Mouse (Mus musculus): ENCODE measurements around the gene Foxs1. TPM values are rescaled to one million over a fixed set of nuclear protein-coding genes. Genes with fewer than 3 reads are reported as not detected.

Foxs1 gene
- polyA plus RNA-seq, 1 experiment from 2014 or later, result 2.0 TPM

- H3K36me3 ChIP-seq, result peaks cover 86% of the 10 kb centered on the region
- no peaks in the 10 kb centered on the region for H3K4me1 ChIP-seq
- no peak overlapping the region for H3K9ac ChIP-seq
- H3K27me3 ChIP-seq (replicated peaks), result no peaks in the 10 kb centered on the region
- ATAC-seq (ENCODE audit: low FRiP score, low read depth), result no peak
- WGBS, result 93% methylated on average over 5 of the region's 5 CpGs
- no peaks in the 10 kb centered on the region for H3K9me3 ChIP-seq
- H3K4me2 ChIP-seq (replicated peaks), result no peak overlapping the region
- no peak overlapping the region for H3K4me3 ChIP-seq
- no peak overlapping the region for H3K27ac ChIP-seq
These were observed 44.2 kb downstream of the Foxs1 start for GRCm38 (mm10) chr2:152888774-152889173.

DNA sequence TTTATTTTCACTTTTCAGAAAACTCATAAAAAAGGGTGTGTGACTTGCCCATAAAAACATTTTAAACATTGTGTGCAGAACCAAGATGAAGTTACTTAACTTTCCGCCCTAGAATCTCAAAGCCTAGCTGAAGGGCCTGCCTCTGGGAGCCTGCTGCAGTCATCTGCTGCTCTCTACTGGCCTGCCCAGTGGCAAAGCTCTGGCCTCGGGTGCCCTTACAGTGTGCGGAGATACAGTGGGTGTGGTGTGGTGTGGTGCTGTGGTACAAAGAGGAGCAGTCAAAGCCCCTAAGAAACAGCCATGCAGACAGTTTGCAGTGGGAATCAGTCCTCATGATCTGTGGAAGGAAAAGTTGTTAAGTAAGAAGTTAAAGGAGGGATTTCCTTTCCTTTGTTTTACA is 45.8 kb downstream of the Foxs1 start:
- peaks cover 78% of the 10 kb centered on the region for H3K36me3 ChIP-seq
- no peak for ATAC-seq (ENCODE audit: low FRiP score, low read depth)
- H3K9ac ChIP-seq, result no peak overlapping the region
- no peak overlapping the region for H3K4me2 ChIP-seq (replicated peaks)
- H3K27me3 ChIP-seq (replicated peaks), result no peaks in the 10 kb centered on the region
- 90% methylated on average over 3 of the region's 3 CpGs for WGBS
- H3K4me1 ChIP-seq, result no peaks in the 10 kb centered on the region
- H3K27ac ChIP-seq, result no peak overlapping the region
- no peaks in the 10 kb centered on the region for H3K9me3 ChIP-seq
- no peak overlapping the region for H3K4me3 ChIP-seq

DNA sequence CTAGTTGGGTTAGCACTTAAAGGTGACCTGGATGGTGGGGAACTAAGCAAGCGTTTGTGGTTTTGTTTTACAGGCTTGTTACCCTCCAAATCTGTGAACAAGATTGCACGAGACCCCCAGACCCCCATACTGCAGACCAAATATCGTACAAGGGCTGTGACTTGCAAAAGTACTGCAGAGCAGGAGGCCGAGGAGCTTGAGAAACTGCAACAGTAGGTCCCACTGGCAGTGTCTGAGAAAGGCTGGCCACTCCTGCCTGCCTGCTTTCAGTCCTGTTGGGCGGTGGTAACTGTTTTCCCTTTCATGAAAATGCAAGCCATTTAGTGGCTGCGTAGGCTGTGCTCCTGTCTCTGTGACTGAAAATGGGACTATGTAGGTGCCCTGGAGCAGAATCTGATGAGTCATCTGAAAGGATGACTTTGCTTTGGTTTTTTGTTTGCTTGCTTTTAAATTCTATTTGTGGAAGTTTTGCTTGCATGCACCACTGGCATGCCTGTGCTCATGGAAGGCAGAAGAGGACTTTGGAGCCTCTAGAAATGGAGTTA is 48.8 kb downstream of the Foxs1 start:
- H3K36me3 ChIP-seq, result peaks cover 76% of the 10 kb centered on the region
- 93% methylated on average over 6 of the region's 6 CpGs for WGBS

More for the DNA sequence above, 48.8 kb downstream of the Foxs1 start:
- Histone ChIP-seq H3K27ac (no peak overlapping the region), H3K4me2 (replicated peaks) (no peak overlapping the region), H3K4me1 (no peaks in the 10 kb centered on the region), H3K9me3 (no peaks in the 10 kb centered on the region), H3K27me3 (replicated peaks) (no peaks in the 10 kb centered on the region), H3K4me3 (no peak overlapping the region), H3K9ac (no peak overlapping the region)
- no peak for ATAC-seq (ENCODE audit: low FRiP score, low read depth)

Other genes with a start within 250 kb of the Foxs1 start
- 42.8 and 47.7 TPM in 2 replicates for gene Mcts2, start 246.2 kb downstream of the Foxs1 start, polyA plus RNA-seq (2016; fragmentation: Nextera tagmentation; extraction: Ambion mirVana)
- 103 and 107 TPM in 2 replicates for gene Id1, start 197.0 kb downstream of the Foxs1 start, polyA plus RNA-seq (2016; fragmentation: Nextera tagmentation; extraction: Ambion mirVana)
- 3.7 and 4.4 TPM in 2 replicates for gene Cox4i2, start 179.0 kb downstream of the Foxs1 start, polyA plus RNA-seq (2016; fragmentation: Nextera tagmentation; extraction: Ambion mirVana)
- gene Bcl2l1, start 101.5 kb downstream of the Foxs1 start, polyA plus RNA-seq (2016; fragmentation: Nextera tagmentation; extraction: Ambion mirVana), result 149 and 153 TPM in 2 replicates
- gene Tpx2, start 85.2 kb downstream of the Foxs1 start, polyA plus RNA-seq (2016; fragmentation: Nextera tagmentation; extraction: Ambion mirVana), result 78.1 and 80.9 TPM in 2 replicates
- gene Mylk2, start 21.9 kb downstream of the Foxs1 start, polyA plus RNA-seq (2016; fragmentation: Nextera tagmentation; extraction: Ambion mirVana), result not detected in 2 replicates
- gene Dusp15, start 18.5 kb upstream of the Foxs1 start, polyA plus RNA-seq (2016; fragmentation: Nextera tagmentation; extraction: Ambion mirVana), result 3.1 and 4.9 TPM in 2 replicates
- 1.8 and 2.6 TPM in 2 replicates for gene Ttll9, start 29.3 kb upstream of the Foxs1 start, polyA plus RNA-seq (2016; fragmentation: Nextera tagmentation; extraction: Ambion mirVana)
- 159 and 182 TPM in 2 replicates for gene Pdrg1, start 82.2 kb upstream of the Foxs1 start, polyA plus RNA-seq (2016; fragmentation: Nextera tagmentation; extraction: Ambion mirVana)
- gene Xkr7, start 98.6 kb upstream of the Foxs1 start, polyA plus RNA-seq (2016; fragmentation: Nextera tagmentation; extraction: Ambion mirVana), result 2.6 and 2.9 TPM in 2 replicates
- 2.5 and 3.3 TPM in 2 replicates for gene Ccm2l, start 132.7 kb upstream of the Foxs1 start, polyA plus RNA-seq (2016; fragmentation: Nextera tagmentation; extraction: Ambion mirVana)
- gene Hck, start 175.3 kb upstream of the Foxs1 start, polyA plus RNA-seq (2016; fragmentation: Nextera tagmentation; extraction: Ambion mirVana), result 2.5 and 2.6 TPM in 2 replicates
- 77.9 and 83.1 TPM in 2 replicates for gene Tm9sf4, start 228.1 kb upstream of the Foxs1 start, polyA plus RNA-seq (2016; fragmentation: Nextera tagmentation; extraction: Ambion mirVana)

Measured in neural tube, embryonic 12.5 days (tissue).